Mouse (Mus musculus): ENCODE measurements at regions not wholly inside any gene's neighbourhood (a gene's known extent, or its start where the extent isn't known, plus 50 kb on each side); places are given as distances from the start of the nearest gene placed in this dataset.

- intact Hi-C loops (cut with DNase I): loop anchor here (1.0 to 2.0 kb wide), 2 partner anchors 12 to 79 kb away; no protein-coding TSS in a partner anchor
- peak in 1 of 2 experiments; percentile 78 for DNase-seq (ENCODE audit: low spot score in 2 of 2)
Measured at GRCm38 (mm10) chr1:186261326-186261833, 144.3 kb upstream of the Lyplal1 start.

GRCm38 (mm10) chr1:186257611-186258010, 140.5 kb upstream of the Lyplal1 start:
- intact Hi-C loops (cut with DNase I): no loop called here
- DNase-seq (ENCODE audit: low spot score in 2 of 2): no peak

DNA sequence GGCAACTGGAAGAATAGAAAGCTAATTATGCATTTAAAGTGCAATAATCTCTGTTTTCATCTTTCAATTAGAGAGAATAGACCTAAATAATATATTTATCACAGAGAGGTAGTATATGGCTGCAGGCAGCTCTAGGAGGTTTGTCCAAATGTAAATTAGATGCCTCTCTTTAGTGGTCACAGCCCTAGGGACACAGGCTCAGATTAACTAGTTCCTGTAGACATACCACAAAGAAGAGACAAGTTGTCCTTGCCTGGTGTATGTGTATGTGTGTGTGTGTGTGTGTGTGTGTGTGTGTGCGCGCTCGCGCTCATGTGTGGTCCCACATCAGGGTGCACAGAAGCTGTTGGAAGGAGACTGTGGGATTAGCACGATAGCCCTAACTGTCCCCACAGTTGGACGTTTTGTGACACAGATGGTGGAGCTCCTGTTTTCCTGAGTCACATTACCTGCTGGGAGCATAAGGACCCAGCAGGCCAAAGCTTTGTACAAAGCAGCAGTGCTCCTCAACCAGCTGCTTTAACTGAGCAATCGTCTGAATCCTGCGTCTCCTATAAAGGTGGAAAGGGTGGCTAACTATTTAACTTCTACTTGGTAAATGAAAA, 138.5 kb upstream of the Lyplal1 start:
- no peak for DNase-seq (ENCODE audit: low spot score in 2 of 2)
- intact Hi-C loops (cut with DNase I): no loop called here

DNA sequence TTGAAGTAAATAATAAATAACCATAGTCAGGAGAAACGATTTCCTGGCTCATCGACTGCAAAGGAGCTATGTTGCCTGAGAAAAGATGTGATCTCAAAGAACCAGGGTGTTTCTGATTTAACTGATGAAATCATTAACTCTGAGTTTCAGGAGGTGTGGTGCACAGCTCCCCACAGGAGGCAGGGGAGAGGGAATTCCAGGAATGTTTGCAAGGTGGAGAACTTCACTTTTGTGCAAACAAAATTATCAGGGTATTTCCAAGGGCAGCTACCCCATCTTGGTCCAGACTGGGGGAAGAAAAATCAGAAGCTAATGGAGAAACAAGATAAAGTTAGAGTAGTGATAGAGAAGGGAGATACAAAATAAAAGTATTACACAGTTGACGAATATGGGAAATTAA, 137.4 kb upstream of the Lyplal1 start:
- intact Hi-C loops (cut with DNase I): no loop called here
- DNase-seq (ENCODE audit: low spot score in 2 of 2): no peak

DNA sequence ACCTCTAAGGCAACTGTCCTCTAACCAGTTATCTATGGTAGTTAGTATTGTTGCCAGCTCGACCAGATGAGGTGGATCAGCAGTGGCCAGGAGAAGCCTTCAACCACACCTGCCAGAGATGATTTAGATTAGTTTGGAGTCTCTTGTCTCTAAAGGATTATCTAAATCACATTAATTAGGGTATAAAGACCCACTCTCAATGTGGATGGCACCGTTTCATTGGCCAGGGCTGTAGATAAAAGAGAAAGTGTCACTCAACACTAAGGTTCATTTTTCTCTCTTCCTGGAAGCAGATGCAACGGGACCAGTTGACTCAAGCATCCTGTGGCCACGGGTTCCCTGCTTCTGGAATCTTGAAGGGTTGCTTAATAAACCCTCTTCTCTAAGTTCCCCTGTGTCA, 135.4 kb upstream of the Lyplal1 start:
- no peak for DNase-seq (ENCODE audit: low spot score in 2 of 2)
- intact Hi-C loops (cut with DNase I): no loop called here

DNA sequence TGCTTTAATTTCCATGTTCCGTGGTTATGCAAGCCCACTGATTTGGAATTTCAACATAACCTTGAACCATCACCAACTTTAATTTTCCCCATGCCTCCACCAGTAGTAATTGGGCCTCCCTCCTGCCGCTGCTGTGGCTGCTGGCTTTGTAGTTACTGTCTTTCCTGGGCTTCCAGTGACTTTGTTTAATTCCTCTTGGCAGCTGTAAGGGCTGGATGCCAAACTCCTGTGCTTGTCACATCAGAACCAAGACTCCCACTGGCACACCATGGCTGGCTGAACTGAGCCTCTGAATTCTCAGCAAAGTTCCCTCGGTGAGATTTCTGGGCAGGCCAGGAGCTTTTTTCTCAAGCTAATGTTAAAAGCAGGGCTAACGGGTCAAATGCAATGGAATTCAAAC, 133.2 kb upstream of the Lyplal1 start:
- intact Hi-C loops (cut with DNase I): no loop called here
- DNase-seq (ENCODE audit: low spot score in 2 of 2): peak in 1 of 2 experiments; percentile 43

- peak in 1 of 2 experiments; percentile 85 for DNase-seq (ENCODE audit: low spot score in 2 of 2)
- intact Hi-C loops (cut with DNase I): loop anchor here (1.0 to 10.0 kb wide), 2 partner anchors 12 to 456 kb away; partner anchors contain the start of gene Tgfb2
Measured at GRCm38 (mm10) chr1:186249214-186249613, 132.1 kb upstream of the Lyplal1 start.

GRCm38 (mm10) chr1:186245723-186246440, 128.8 kb upstream of the Lyplal1 start:
- intact Hi-C loops (cut with DNase I): loop anchor here (10.0 kb wide), 1 partner anchor 459 kb away; the partner anchor contains the start of gene Tgfb2

DNA sequence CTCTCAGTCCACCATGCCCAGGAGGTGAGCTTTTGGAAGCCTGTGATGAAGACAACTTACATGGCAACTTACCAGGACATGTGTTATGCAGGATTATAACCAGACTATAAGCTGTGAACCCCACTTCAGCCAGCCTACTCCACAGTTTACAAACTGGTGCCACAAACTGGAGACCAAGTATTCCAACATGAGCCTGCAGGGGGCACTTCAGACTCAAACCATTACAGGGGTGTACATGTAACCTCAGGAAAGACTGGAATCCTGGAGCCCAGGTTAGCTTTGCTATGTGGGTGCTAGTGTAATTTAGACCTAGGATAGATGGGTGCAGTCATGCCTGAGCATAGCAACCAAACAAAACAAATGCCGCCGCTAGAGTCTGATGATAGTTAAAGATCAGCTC, 124.0 kb upstream of the Lyplal1 start:
- intact Hi-C loops (cut with DNase I): loop anchor here (10.0 kb wide), 1 partner anchor 464 kb away; the partner anchor contains the start of gene Tgfb2
- DNase-seq (ENCODE audit: low spot score in 2 of 2): peak in 1 of 2 experiments; percentile 14

More at GRCm38 (mm10) chr1:186245723-186246440, 128.8 kb upstream of the Lyplal1 start:
- DNase-seq (ENCODE audit: low spot score in 2 of 2): no peak

DNA sequence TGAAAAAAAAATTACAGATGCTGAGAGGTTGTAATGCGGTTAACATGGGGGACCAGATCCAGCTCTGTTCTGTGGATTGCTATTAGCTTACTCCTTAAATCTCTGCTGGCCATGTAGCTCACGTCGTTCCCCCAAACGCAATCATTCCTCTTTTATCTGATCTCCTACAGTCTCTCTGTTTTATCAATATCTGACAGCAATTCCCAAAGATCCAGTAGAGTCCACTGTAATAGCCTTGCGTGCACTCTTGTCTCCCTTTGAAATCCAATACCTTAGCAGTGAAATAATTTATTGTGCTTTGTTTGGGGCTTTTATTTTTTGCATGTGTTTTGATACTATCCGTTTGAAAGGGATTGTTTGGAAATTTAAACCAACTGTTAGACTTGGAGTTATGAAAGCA, 120.4 kb upstream of the Lyplal1 start:
- intact Hi-C loops (cut with DNase I): no loop called here
- DNase-seq (ENCODE audit: low spot score in 2 of 2): no peak

- intact Hi-C loops (cut with DNase I): no loop called here
- DNase-seq (ENCODE audit: low spot score in 2 of 2): no peak
Measured at GRCm38 (mm10) chr1:186236267-186237020, 119.3 kb upstream of the Lyplal1 start.

DNA sequence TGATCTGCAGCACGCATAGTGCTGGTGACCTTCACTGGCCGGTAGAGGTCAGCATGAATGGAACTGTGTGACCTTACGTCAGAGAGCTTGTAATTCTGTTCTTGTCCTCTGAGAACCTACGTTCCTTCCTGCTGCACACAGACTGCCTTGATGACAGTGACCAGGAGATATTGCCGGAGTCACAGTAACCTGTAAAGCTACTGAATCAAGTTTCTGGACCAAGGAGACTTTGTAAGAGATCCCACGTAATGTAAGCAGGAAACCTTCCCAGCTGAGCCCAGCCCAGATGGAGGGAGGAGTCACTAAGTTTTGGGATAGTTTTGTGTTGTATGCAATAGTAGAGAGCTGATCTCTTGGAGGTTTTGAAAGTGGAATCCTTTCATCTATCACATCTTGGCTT, 117.4 kb upstream of the Lyplal1 start:
- intact Hi-C loops (cut with DNase I): no loop called here
- no peak for DNase-seq (ENCODE audit: low spot score in 2 of 2)

DNA sequence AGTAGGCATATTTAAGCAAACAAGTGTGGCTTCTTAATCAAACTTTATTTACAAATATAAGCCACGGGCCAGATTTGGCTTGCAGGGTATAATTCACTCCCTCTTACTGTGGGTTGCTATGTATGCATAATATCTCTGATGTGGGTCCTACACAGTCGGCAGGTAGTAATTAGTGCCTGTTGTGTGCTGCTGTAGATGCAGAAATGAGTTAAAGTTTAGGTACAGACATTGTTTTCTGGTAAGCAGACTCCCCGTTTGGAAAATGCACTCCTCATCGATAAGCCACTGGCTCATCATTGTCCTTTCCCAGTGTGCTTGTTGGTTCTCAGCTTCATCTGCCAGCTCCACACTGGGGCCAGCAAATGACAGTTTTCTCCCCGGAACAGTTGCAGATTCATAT, 113.4 kb upstream of the Lyplal1 start:
- intact Hi-C loops (cut with DNase I): no loop called here

DNA sequence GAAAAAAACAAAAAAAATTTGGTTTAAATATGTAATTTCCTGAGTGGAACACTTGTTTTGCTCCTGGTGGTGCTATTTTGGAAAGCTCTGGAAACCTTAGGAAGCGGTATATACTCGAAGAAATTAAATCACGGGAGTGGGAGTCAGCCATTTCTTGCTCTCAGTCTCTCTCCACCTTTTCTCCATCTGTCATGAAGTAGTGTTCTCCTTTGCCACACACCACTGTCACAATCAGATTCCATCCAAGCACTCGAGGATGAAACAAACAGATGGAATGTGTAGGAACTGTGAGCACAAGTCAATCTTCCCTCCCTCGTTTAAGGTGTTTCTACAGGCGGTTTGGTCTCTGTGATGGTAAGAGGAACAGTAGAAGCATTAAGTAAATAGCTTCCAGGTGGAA, 112.7 kb upstream of the Lyplal1 start:
- DNase-seq (ENCODE audit: low spot score in 2 of 2): peak in 1 of 2 experiments; percentile 68
- intact Hi-C loops (cut with DNase I): no loop called here

More for the DNA sequence above, 113.4 kb upstream of the Lyplal1 start:
- DNase-seq (ENCODE audit: low spot score in 2 of 2): no peak

GRCm38 (mm10) chr1:186228396-186228795, 111.3 kb upstream of the Lyplal1 start:
- DNase-seq (ENCODE audit: low spot score in 2 of 2): no peak
- intact Hi-C loops (cut with DNase I): no loop called here

DNA sequence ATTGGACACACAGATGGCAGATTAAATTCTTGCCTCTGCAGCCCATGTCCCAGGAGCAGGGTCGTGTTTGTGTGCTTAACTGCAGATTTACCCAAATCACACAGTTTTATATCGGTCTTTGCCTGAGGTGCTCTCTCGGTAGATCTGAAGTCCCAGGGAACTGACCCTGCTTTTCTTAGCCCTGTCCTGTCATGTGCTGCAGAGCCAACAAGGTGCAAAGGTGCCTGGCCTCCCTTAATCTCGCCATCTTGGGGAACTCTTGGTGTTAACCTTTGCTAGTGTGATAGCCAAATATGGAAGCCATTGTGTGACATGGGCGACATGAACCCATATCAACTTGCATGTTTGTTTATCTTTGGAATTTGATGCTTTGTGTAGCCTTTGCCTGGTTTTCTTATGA, 107.1 kb upstream of the Lyplal1 start:
- no peak for DNase-seq (ENCODE audit: low spot score in 2 of 2)
- intact Hi-C loops (cut with DNase I): no loop called here

DNA sequence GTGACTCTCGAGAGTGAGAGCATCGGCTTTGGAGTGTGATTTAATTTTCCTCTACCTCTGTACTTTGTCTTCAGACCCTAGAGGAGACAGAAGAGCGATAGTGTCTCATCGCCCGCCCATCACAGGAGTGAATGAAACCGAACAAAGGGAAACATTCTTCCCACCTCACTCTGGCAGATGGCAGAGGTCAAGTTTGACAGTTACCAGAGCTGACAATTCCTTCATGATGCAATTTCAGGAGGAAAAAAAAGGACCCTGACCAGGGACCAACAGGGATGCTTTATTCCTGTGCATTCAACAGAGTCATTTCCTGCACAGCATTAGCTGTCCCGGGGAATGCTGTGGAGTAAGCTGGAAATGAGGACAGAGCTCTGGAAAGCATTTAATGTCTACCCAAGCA, 106.3 kb upstream of the Lyplal1 start:
- intact Hi-C loops (cut with DNase I): no loop called here
- DNase-seq (ENCODE audit: low spot score in 2 of 2): no peak

DNA sequence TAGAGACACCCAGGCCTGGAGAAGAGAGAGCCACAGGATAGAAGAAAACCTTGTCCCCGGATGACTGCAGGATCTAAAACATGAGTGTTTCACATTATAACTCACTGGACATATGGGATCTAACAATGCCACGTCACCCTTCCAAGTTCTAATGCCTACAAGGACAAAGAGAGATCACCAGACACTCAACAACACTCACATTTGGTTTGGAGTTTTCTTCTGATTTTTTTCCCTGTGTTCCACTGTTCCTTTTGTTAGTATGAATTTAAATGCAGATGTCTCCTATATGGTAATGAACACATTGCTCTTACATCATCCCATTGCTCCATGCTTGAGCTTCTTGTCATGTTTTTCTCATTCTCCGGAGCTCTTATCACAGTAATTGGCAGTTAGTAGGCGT, 101.9 kb upstream of the Lyplal1 start:
- intact Hi-C loops (cut with DNase I): no loop called here
- DNase-seq (ENCODE audit: low spot score in 2 of 2): no peak

DNA sequence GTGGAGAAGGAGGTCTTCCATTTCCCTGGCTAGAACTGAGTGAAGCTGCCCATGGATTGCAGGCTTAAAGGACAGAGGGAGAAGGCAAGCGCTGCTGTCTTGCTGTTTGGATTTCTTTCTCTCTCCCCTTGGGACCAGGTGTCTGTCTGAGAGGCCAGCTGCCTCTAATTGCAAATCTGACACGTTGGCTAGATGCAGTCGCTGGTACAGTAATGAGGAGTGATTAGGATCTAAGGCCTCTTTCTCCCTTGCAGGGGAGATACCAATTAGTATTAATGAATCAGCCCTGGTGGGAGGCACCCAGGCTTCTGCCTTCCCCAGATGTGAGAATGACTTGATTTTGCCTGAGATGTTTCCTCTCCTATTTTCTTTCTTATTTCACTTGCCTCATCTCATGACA, 100.1 kb upstream of the Lyplal1 start:
- no peak for DNase-seq (ENCODE audit: low spot score in 2 of 2)
- intact Hi-C loops (cut with DNase I): no loop called here

- intact Hi-C loops (cut with DNase I): no loop called here
- DNase-seq (ENCODE audit: low spot score in 2 of 2): no peak
Measured at GRCm38 (mm10) chr1:186204151-186204550, 87.0 kb upstream of the Lyplal1 start.

Measured in left cerebral cortex, postnatal 25 days (tissue).